Mouse (Mus musculus) forebrain, embryonic 10.5 days (tissue): ENCODE data around the gene Atad3a. TPM values are rescaled to one million over a fixed set of nuclear protein-coding genes. Genes with fewer than 3 reads are reported as not detected.
A peak's percentile ranks its signal among the peaks of the same experiment; 100 is the strongest.

Experiments
- DNase-seq: peaks from one replicate; pipeline ENCODE4 v3.0.0-alpha.2; 2017; ENCODE audit warnings: low spot score; ENCODE audit errors: extremely low spot score
- H3K27ac ChIP-seq: fragments of 300-500 bp; sonication (generic); 2 replicates; pipeline ENCODE4 v1.5.1; 2016; ENCODE audit warnings: mild to moderate bottlenecking
- H3K27me3 ChIP-seq: fragments of 300-500 bp; sonication (generic); 2 replicates; pipeline ENCODE4 v1.6.1; 2016; ENCODE audit warnings: mild to moderate bottlenecking; ENCODE audit not compliant: poor library complexity, severe bottlenecking
- H3K36me3 ChIP-seq: fragments of 300-500 bp; sonication (generic); replicated peaks from 2 replicates; pipeline ENCODE4 v1.6.1; 2016; ENCODE audit warnings: mild to moderate bottlenecking, moderate library complexity
- H3K4me1 ChIP-seq: fragments of 300-500 bp; sonication (generic); 2 replicates; pipeline ENCODE4 v1.6.1; 2016
- H3K4me3 ChIP-seq: fragments of 300-500 bp; sonication (generic); 2 replicates; pipeline ENCODE4 v1.5.1; 2016; ENCODE audit warnings: mild to moderate bottlenecking, moderate library complexity
- H3K9me3 ChIP-seq: fragments of 300-500 bp; sonication (generic); 2 replicates; pipeline ENCODE4 v1.6.1; 2016; ENCODE audit warnings: mild to moderate bottlenecking, moderate library complexity
- WGBS: fragments of 180-500 bp; shearing (Covaris S2); methylation state at CpG from one replicate; pipeline ENCODE4 v1.1.7; 2016; 5-methylcytosine and 5-hydroxymethylcytosine counted together
- polyA plus RNA-seq: library from polyadenylated mRNA; unstranded; fragments of >200 nt; fragmentation: Nextera tagmentation; extraction: Ambion mirVana; gene quantifications from 2 replicates; pipeline ENCODE4 v1.2.1, GENCODE M21; 2016

Atad3a gene
- polyA plus RNA-seq, 1 experiment from 2014 or later: 149 TPM

DNA sequence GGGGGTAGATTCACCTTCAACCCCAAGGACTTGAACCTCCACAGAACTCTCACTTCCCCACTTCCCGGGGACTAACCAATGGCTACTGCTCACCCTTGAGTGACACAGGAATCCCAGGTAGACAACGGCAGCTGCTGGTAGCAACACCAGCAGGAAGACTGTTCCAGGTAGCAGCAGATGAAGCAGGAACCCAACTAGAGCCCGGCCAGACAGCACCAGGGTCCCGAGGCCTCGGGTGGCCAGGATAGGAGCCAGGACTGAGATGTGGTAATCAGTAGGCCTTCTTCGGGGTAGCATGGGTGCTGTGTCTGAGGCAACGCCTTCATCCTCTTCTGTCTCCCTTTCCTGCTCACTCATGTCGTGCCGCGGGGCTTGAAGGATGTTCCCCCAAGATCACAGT lies 24.4 kb upstream of the Atad3a start:
- H3K27ac ChIP-seq: no peak overlapping the region
- no peak for DNase-seq
- H3K4me3 ChIP-seq: peak overlapping the region; percentile 77; the same call in 1 of the 2 replicates

DNA sequence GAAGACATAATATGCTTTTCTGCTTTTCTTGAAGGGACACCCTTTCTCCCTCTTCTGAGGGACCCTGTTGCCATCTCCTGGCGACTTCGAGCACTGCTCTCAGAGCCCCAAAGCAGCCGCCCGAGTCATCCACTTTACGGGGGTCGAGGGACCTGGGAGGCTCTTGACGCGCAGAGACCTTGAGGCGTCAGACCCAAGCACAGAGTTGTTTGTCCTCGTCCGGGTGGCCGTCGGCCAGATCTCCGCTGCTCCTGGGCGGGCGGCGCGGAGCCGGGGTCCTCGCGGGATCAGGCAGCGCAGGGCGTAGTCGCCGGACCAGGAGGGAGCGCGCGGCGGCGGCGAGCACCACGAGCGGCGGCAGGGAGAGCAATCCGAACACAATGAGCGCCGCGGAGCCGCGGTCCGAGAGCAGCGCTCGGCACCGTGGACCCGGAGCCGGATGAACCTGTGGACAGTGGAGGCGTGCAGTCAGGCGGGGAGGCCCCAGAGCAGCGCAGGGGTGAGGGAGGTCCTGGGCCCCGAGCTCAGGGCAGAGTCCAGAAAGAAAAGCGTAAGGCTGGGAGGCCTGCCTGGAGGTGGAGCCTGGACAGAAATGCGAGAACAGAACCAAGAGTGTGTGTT lies 23.3 kb upstream of the Atad3a start:
- Histone ChIP-seq H3K27me3 (peaks cover 19% of the 10 kb centered on the region), H3K4me1 (peaks cover 28% of the 10 kb centered on the region), H3K9me3 (no peaks in the 10 kb centered on the region), H3K27ac (peak overlapping the region; percentile 94), H3K36me3 (no peaks in the 10 kb centered on the region), H3K4me3 (peak overlapping the region; percentile 77)
- DNase-seq: peak; percentile 82
- under 1% methylated on average over 52 of the region's 52 CpGs for WGBS

More for the DNA sequence above, 24.4 kb upstream of the Atad3a start:
- Histone ChIP-seq H3K4me1 (peaks cover 28% of the 10 kb centered on the region), H3K9me3 (no peaks in the 10 kb centered on the region), H3K27me3 (peaks cover 15% of the 10 kb centered on the region), H3K36me3 (no peaks in the 10 kb centered on the region)
- 86% methylated on average over 10 of the region's 10 CpGs for WGBS

DNA sequence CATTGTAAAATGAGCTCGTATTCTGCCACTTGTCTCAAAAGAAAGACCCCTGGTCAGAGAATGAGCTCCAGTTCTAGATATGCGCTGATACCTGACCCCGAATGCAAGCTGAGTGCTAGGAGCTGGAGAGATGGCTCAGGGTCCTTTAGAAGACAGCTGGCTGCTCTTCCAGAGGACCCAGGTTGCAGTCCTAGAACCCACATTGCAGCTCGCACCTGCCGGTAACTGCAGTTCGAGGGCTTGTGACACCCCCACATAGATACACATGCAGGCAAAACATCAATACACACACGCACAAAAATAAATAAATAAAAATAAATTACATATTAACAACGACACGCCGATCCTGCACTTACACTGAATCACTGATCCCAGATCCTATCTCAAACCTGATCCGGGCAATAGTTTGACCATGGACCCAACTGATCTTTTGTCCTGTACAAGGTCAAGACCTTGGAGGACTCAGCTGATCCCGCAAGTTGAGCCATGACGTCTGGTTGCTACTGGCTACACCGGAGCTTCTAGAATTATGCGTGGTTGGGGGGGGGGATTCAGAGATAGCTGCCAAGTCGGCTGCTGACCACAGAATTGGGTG lies 22.7 kb upstream of the Atad3a start:
- whole genome bisulfite sequencing: 48% methylated on average over 16 of the region's 16 CpGs
- Histone ChIP-seq H3K27me3 (peaks cover 19% of the 10 kb centered on the region), H3K4me3 (peak overlapping the region; percentile 77), H3K4me1 (peaks cover 28% of the 10 kb centered on the region), H3K9me3 (no peaks in the 10 kb centered on the region), H3K27ac (peak overlapping the region; percentile 94), H3K36me3 (no peaks in the 10 kb centered on the region)
- DNase-seq: no peak

DNA sequence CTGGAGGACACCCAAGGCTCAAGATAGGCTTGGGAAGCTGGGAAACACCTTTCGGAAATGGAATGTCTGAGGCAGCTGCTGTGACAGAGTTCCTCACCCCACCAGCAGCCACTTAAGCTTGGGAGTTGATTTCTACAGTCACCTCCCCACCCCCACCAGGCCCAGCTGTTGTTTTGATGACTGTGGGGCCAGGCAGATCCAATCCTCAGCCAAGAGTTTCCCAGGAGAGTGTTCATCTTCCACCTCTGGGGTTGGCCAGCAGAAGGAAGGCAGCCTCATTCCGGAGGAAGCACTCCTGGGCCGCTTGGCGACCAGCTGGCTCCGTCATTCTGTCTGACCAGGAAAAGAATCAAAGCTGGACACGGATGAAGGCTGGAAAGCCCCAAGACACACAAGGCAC lies 20.0 kb upstream of the Atad3a start:
- Histone ChIP-seq H3K27me3 (peaks cover 20% of the 10 kb centered on the region), H3K4me1 (peaks cover 44% of the 10 kb centered on the region), H3K36me3 (no peaks in the 10 kb centered on the region), H3K9me3 (no peaks in the 10 kb centered on the region), H3K27ac (no peak overlapping the region), H3K4me3 (no peak overlapping the region)
- DNase-seq: no peak
- 46% methylated on average over 6 of the region's 6 CpGs for WGBS

DNA sequence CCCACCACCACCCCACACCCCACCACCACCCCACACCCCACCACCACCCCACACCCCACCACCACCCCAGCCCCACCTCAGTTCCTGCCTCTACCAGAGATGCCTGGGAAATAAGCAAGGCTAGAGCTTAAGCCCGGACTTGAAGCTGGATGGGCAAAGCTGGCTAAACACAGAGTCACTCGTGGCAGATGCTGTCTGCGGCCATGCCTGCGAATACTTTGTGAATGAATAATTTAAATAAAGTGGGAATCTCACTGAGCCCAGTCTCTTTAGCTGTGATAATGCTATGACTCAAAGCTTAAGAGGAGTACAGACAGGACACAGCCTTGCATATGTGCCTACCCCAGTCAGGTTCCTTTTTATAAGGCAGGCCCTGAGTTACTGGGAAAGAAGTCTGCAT lies 18.6 kb upstream of the Atad3a start:
- Histone ChIP-seq H3K36me3 (no peaks in the 10 kb centered on the region), H3K4me1 (peaks cover 45% of the 10 kb centered on the region), H3K4me3 (no peak overlapping the region), H3K27me3 (peaks cover 22% of the 10 kb centered on the region), H3K27ac (no peak overlapping the region), H3K9me3 (no peaks in the 10 kb centered on the region)
- WGBS: 88% methylated on average over 4 of the region's 4 CpGs
- DNase-seq: no peak

DNA sequence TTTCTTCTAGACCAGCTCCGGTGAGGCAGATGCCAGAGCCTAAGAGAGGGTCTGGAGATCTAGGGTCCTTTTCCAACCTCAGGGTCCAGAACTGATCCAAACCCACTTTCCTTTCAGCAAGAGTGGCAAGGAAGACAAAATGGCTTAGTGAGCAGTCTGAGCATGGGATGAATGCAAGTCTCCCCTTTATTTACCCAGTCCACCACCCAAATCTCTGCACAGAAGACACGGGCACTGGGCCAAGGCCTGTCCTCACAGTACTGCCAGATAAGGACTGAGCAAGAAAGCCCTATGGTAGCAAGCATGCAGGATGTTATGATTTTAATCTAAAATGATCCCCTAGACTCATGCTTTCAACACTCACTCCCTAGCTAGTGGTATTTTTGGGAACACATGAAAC lies 16.9 kb upstream of the Atad3a start:
- DNase-seq: no peak
- Histone ChIP-seq H3K36me3 (no peaks in the 10 kb centered on the region), H3K9me3 (no peaks in the 10 kb centered on the region), H3K27ac (no peak overlapping the region), H3K27me3 (peaks cover 38% of the 10 kb centered on the region), H3K4me3 (no peak overlapping the region), H3K4me1 (peaks cover 41% of the 10 kb centered on the region)
- WGBS: 89% methylated on average over 2 of the region's 2 CpGs

DNA sequence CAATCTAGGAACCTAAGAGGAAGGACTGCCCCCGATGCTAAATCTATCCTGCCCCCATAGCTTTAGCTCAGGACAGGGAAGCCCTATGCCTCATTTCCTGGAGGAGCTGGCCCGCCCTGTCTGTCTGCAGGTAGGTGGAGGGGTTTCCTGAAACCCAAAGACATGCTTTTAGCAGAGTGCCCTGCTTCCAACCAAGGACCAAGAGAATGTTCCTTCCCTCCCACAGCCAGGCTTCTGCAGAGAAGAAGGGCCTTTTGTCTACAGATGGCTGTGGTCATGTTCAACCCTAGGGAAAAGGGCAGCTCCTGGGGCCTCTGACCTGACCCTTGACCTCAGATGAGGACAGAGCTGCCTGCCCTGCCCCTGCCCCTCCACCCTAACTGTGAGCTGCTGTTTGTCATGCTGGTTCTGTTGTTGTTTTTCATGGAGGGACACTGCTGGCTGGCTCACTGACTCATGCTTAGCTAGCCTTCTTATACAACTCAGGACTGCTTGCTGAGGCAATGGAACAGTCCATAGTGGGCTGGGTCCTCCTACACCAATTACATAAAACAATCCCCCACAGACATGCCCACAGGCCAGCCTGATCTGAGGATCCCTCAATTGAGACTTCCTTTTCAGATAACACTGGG lies 15.9 kb upstream of the Atad3a start:
- Histone ChIP-seq H3K27me3 (peaks cover 48% of the 10 kb centered on the region), H3K36me3 (no peaks in the 10 kb centered on the region), H3K27ac (peak overlapping the region; percentile 73), H3K9me3 (no peaks in the 10 kb centered on the region), H3K4me1 (peaks cover 41% of the 10 kb centered on the region), H3K4me3 (no peak overlapping the region)
- WGBS: 58% methylated on average over 2 of the region's 2 CpGs
- DNase-seq: no peak

DNA sequence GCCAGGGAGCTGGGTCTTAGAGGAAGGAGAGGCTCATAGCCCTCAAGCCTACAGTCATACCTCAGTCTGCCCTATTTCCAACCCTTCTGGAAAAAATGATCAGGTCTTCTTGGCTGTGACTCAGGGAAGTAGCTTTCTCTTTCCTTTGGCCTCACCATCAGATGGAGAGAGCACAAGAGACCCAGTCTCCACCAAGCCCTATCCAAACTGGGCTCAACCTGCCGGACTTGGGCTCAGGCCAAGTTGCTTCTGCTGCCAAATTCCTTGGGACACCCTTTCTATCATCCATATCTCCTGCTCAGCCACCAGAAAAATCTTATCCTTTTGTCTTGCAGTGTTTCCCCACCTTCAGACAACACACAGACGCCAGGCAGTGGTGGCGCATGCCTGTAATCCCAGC lies 15.0 kb upstream of the Atad3a start:
- H3K36me3 ChIP-seq: no peaks in the 10 kb centered on the region
- peaks cover 58% of the 10 kb centered on the region for H3K27me3 ChIP-seq
- no peak overlapping the region for H3K4me3 ChIP-seq
- WGBS: 93% methylated on average over 3 of the region's 3 CpGs
- peaks cover 40% of the 10 kb centered on the region for H3K4me1 ChIP-seq
- H3K9me3 ChIP-seq: no peaks in the 10 kb centered on the region
- no peak for DNase-seq
- H3K27ac ChIP-seq: 0 out of 2 replicates have a peak overlapping the region, but pooled peaks have one; percentile 72

DNA sequence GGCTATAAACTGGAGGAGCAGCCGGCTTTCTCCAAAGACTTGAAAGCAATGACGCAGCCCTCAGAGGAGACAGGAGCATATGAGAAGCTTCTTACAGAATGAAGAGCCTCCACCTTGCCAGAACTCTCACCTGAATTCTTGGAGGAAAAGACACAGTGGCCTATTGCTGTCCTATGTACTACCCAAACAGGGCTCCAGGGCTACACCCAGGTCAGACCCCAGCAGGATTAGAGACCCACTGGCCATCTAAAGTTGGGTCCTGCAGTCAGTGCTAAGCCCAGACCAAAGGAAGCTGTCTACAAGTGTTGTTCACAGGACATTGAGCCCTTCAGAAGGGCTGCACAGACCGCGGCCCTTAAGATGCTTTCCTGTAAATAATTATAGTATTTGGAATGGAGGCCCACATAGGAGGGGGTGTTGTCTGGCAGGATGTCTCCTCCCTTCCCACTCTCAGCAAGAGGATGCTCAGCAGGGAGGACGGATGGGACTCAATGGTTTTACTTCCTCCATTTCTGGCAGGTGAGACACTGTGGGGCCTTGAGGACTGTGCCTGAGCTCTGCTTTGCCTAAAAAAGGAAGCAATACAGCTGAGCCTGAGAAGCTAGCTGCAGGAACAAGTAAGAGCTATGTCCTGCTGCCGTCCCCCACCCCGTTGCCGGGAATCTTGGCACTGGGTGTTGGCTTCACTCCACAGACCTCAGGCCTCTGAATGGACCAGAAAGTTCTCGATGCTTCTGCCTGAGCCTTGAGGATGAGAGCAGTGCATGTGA lies 14.3 kb upstream of the Atad3a start:
- WGBS: 63% methylated on average over 9 of the region's 9 CpGs
- Histone ChIP-seq H3K27me3 (peaks cover 61% of the 10 kb centered on the region), H3K4me1 (peaks cover 44% of the 10 kb centered on the region), H3K36me3 (no peaks in the 10 kb centered on the region), H3K4me3 (peak overlapping the region; percentile 52), H3K27ac (peak overlapping the region; percentile 72), H3K9me3 (no peaks in the 10 kb centered on the region)
- DNase-seq: no peak

DNA sequence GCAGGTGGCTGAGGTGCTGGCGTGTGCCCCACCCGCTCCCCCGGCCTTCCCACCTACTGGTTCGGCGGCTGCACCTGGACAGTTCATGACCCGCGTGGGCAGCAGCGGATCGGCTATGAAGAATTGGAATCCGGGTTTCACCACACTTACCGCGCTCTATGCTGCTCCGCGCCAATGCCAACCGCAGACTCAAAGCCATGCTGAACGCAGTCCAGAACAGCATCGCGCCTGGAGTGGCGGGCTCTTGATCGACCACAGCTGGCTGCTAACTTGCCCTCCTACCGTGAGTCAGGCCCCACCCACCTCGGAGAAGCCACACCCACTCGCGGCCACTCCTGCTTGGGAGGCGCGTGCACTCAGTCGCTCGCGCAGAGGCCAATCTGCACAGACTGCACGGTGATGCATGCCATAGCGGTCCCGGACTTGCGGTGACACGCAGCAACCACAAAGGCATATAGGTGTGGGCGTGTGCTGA lies 13.4 kb upstream of the Atad3a start, which contains the start of gene Vwa1:
Vwa1 (minus strand) TSS at position 419 of the 475 bp plus-strand sequence.
- Histone ChIP-seq H3K36me3 (no peaks in the 10 kb centered on the region), H3K4me1 (peaks cover 53% of the 10 kb centered on the region), H3K9me3 (no peaks in the 10 kb centered on the region), H3K27me3 (peaks cover 57% of the 10 kb centered on the region), H3K27ac (peak within 1 kb of the TSS; percentile 72), H3K4me3 (peak within 1 kb of the TSS; percentile 52)
- WGBS: 2% methylated on average over 35 of the region's 35 CpGs
- peak; percentile 82 for DNase-seq

DNA sequence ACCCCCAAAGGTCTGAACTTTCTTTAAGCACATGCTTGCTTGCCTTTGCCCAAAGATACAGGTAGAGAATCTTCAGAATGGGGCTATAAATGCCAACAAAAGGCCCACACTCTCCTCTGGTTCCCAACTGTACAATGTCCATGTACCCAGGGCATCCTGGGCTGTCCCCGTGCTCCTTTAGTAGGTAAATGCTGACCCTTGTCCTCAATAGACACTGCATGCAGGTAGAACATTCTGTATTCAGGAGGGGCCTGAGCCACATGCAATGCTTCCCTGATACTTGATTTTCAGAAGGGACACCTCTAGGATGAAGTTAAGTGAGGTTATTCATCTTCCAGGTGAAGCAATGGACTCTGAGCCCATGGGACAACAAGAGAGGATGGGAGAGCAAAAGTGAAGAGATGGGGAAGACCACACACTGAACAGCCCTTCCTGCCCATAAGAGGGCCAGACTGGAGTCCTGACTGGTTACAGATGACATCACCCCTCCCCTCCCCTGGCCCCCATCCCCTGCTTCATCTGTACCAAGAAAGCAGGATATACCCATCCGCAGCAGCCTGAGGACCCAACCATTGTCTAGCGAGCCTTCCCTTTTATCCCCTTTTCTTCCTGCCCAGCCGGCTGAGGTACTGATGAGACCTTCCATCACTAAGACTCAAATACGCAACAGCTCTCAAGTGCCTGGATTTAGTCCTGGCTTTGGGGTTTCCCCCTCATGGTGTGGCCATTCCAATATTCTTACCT lies 12.6 kb upstream of the Atad3a start:
- H3K36me3 ChIP-seq: no peaks in the 10 kb centered on the region
- H3K4me3 ChIP-seq: peak overlapping the region; percentile 52
- no peak overlapping the region for H3K27ac ChIP-seq
- no peaks in the 10 kb centered on the region for H3K9me3 ChIP-seq
- H3K27me3 ChIP-seq: peaks cover 57% of the 10 kb centered on the region
- H3K4me1 ChIP-seq: peaks cover 60% of the 10 kb centered on the region
- 48% methylated on average over 5 of the region's 5 CpGs for WGBS
- no peak for DNase-seq

DNA sequence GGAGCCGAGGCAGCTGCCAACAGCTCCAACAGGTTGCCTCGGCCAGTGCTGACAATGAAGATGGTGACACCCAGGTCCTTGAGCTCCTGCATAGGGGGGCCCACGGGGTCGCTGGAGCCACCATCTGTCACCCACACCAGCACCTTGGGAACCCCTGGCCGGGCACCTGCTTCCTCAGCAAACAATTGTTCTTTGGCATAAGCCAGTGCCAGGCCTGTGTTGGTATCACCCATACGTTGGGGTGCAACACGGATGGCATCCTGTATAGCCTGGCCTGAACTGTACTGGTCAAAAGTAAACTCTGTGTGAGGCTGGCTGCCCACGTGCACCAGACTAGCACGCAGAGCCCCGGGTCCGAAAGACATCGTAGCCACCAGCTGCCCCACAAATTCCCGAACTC lies 11.9 kb upstream of the Atad3a start:
- Histone ChIP-seq H3K36me3 (no peaks in the 10 kb centered on the region), H3K4me3 (no peak overlapping the region), H3K27me3 (peaks cover 57% of the 10 kb centered on the region), H3K27ac (no peak overlapping the region), H3K9me3 (no peaks in the 10 kb centered on the region), H3K4me1 (peaks cover 59% of the 10 kb centered on the region)
- no peak for DNase-seq
- WGBS: 90% methylated on average over 13 of the region's 13 CpGs
